Mouse (Mus musculus) MEL (cell line): ENCODE measurements at regions not wholly inside any gene's neighbourhood (a gene's known extent, or its start where the extent isn't known, plus 50 kb on each side); places are given as distances from the start of the nearest gene placed in this dataset.

Source experiments
- DNase-seq: peaks from one replicate; pipeline ENCODE4 v3.0.0; 2011; ENCODE audit warnings: low read depth, low spot score
- H3K27ac ChIP-seq: 2 replicates; pipeline ENCODE4 v1.5.1; 2012; ENCODE audit warnings: low read depth, mild to moderate bottlenecking, control low read depth, low read length, moderate library complexity; ENCODE audit not compliant: control insufficient read depth
- H3K27me3 ChIP-seq, 2 experiments: fragments of 150-350 bp in 1 of 2; sonication (generic) in 1 of 2; 2 replicates each; pipeline ENCODE4 v1.6.1; 2012; ENCODE audit warnings: low read length in 2 of 2, mild to moderate bottlenecking in 2 of 2, improper control_type of control experiment in 1 of 2, moderate library complexity in 1 of 2; ENCODE audit not compliant: insufficient read depth in 2 of 2, control insufficient read depth in 1 of 2
- H3K36me3 ChIP-seq, 2 experiments: 2 replicates each; pipeline ENCODE4 v1.6.1; 2012 to 2014; ENCODE audit warnings: low read length in 2 of 2, improper control_type of control experiment in 1 of 2, inconsistent platforms in 1 of 2, mild to moderate bottlenecking in 1 of 2; ENCODE audit not compliant: insufficient read depth in 2 of 2, control insufficient read depth in 1 of 2
- H3K4me1 ChIP-seq, 2 experiments: fragments of 150-350 bp in 1 of 2; sonication (generic) in 1 of 2; 2 replicates each; pipeline ENCODE4 v1.6.1; 2012; ENCODE audit warnings: low read length in 2 of 2, improper control_type of control experiment in 1 of 2, mild to moderate bottlenecking in 1 of 2; ENCODE audit not compliant: insufficient read depth in 2 of 2, control insufficient read depth in 1 of 2
- H3K4me3 ChIP-seq, 2 experiments: fragments of 150-350 bp in 1 of 2; sonication (generic) in 1 of 2; 2 replicates each; pipeline ENCODE4 v1.5.1; 2012; ENCODE audit warnings: low read depth in 2 of 2, low read length in 2 of 2, mild to moderate bottlenecking in 2 of 2, moderate library complexity in 2 of 2, control low read depth in 1 of 2, improper control_type of control experiment in 1 of 2; ENCODE audit not compliant: control insufficient read depth in 1 of 2, insufficient read depth in 1 of 2
- H3K79me2 ChIP-seq: 2 replicates; pipeline ENCODE4 v1.6.1; 2012; ENCODE audit warnings: mild to moderate bottlenecking, low read length, moderate library complexity; ENCODE audit not compliant: control insufficient read depth, poor library complexity, insufficient read depth
- H3K9ac ChIP-seq: 2 replicates; pipeline ENCODE4 v1.6.1; 2012; ENCODE audit warnings: low read depth, mild to moderate bottlenecking, control low read depth, low read length, moderate library complexity; ENCODE audit not compliant: control insufficient read depth, poor library complexity, severe bottlenecking
- H3K9me3 ChIP-seq: fragments of 150-350 bp; sonication (generic); replicated peaks from 2 replicates; pipeline ENCODE4 v1.6.1; 2012; ENCODE audit warnings: mild to moderate bottlenecking, low read length, improper control_type of control experiment, moderate library complexity; ENCODE audit not compliant: insufficient read depth
- BHLHE40 ChIP-seq: IDR thresholded peaks from 2 replicates; pipeline ENCODE4 v1.6.1; 2012; ENCODE audit warnings: low read depth, mild to moderate bottlenecking, inconsistent platforms, low read length, improper control_type of control experiment, borderline replicate concordance
- E2F4 ChIP-seq: IDR thresholded peaks from 2 replicates; pipeline ENCODE4 v1.6.1; 2011; ENCODE audit warnings: low read depth, low read length, improper control_type of control experiment, borderline replicate concordance
- ELF1 ChIP-seq: IDR thresholded peaks from 2 replicates; pipeline ENCODE4 v1.6.1; 2014; ENCODE audit warnings: low read depth, mild to moderate bottlenecking, inconsistent platforms, low read length, improper control_type of control experiment, moderate library complexity
- EP300 ChIP-seq, 2 experiments: IDR thresholded peaks; 2 replicates each; pipeline ENCODE4 v1.6.1; 2011; ENCODE audit warnings: improper control_type of control experiment in 2 of 2, low read length in 2 of 2, low read depth in 1 of 2, mild to moderate bottlenecking in 1 of 2
- GABPA ChIP-seq: IDR thresholded peaks from 2 replicates; pipeline ENCODE4 v1.6.1; 2012; ENCODE audit warnings: low read depth, mild to moderate bottlenecking, inconsistent platforms, low read length, improper control_type of control experiment, moderate library complexity
- GATA1 ChIP-seq: IDR thresholded peaks from 2 replicates; pipeline ENCODE4 v1.6.1; 2011; ENCODE audit warnings: low read depth, low read length, improper control_type of control experiment
- HCFC1 ChIP-seq: IDR thresholded peaks from 2 replicates; pipeline ENCODE4 v1.6.1; 2012; ENCODE audit warnings: low read depth, mild to moderate bottlenecking, inconsistent platforms, low read length, improper control_type of control experiment, moderate library complexity
- MAFK ChIP-seq: IDR thresholded peaks from 2 replicates; pipeline ENCODE4 v1.6.1; 2011; ENCODE audit warnings: low read depth, mild to moderate bottlenecking, low read length, improper control_type of control experiment, borderline replicate concordance
- MAX ChIP-seq: IDR thresholded peaks from 2 replicates; pipeline ENCODE4 v1.6.1; 2011; ENCODE audit warnings: low read length, improper control_type of control experiment
- MEF2A ChIP-seq: IDR thresholded peaks from 2 replicates; pipeline ENCODE4 v1.6.1; 2014; ENCODE audit warnings: low read depth, mild to moderate bottlenecking, inconsistent platforms, low read length, improper control_type of control experiment; ENCODE audit not compliant: poor library complexity, insufficient replicate concordance, severe bottlenecking; ENCODE audit errors: extremely low read depth
- MYB ChIP-seq: IDR thresholded peaks from 2 replicates; pipeline ENCODE4 v1.6.1; 2011; ENCODE audit warnings: mild to moderate bottlenecking, low read depth, low read length, improper control_type of control experiment
- MYC ChIP-seq: IDR thresholded peaks from 2 replicates; pipeline ENCODE4 v1.6.1; 2011; ENCODE audit warnings: low read depth, mild to moderate bottlenecking, low read length, improper control_type of control experiment, moderate library complexity
- POLR2A ChIP-seq, 2 experiments: IDR thresholded peaks; 2 replicates each; pipeline ENCODE4 v1.6.1; 2011 to 2012; ENCODE audit warnings: low read length in 2 of 2, mild to moderate bottlenecking in 2 of 2, control low read depth in 1 of 2, improper control_type of control experiment in 1 of 2, low read depth in 1 of 2, moderate library complexity in 1 of 2; ENCODE audit not compliant: control insufficient read depth in 1 of 2, insufficient read depth in 1 of 2, poor library complexity in 1 of 2
- POLR2AphosphoS5 ChIP-seq: IDR thresholded peaks from 2 replicates; pipeline ENCODE4 v1.6.1; 2012; ENCODE audit warnings: low read depth, borderline replicate concordance, mild to moderate bottlenecking, inconsistent platforms, low read length, moderate library complexity, mixed read lengths
- RAD21 ChIP-seq: IDR thresholded peaks from 2 replicates; pipeline ENCODE4 v1.6.1; 2011; ENCODE audit warnings: mild to moderate bottlenecking, low read depth, low read length, improper control_type of control experiment
- RCOR1 ChIP-seq: IDR thresholded peaks from 2 replicates; pipeline ENCODE4 v1.6.1; 2012; ENCODE audit warnings: low read depth, mild to moderate bottlenecking, inconsistent platforms, low read length, improper control_type of control experiment
- SIN3A ChIP-seq: IDR thresholded peaks from 2 replicates; pipeline ENCODE4 v1.6.1; 2012; ENCODE audit warnings: low read length, improper control_type of control experiment, inconsistent platforms
- TAL1 ChIP-seq: IDR thresholded peaks from 2 replicates; pipeline ENCODE4 v1.6.1; 2012; ENCODE audit warnings: mild to moderate bottlenecking, inconsistent platforms, low read length, moderate library complexity, mixed read lengths
- TBP ChIP-seq: IDR thresholded peaks from 2 replicates; pipeline ENCODE4 v1.8.0; 2011; ENCODE audit warnings: low read depth, low read length, improper control_type of control experiment
- UBTF ChIP-seq: IDR thresholded peaks from 2 replicates; pipeline ENCODE4 v1.6.1; 2012; ENCODE audit warnings: low read depth, mild to moderate bottlenecking, inconsistent platforms, low read length, improper control_type of control experiment, moderate library complexity, borderline replicate concordance; ENCODE audit not compliant: insufficient read depth
- USF1 ChIP-seq: IDR thresholded peaks from 2 replicates; pipeline ENCODE4 v1.6.1; 2014; ENCODE audit warnings: low read depth, mild to moderate bottlenecking, inconsistent platforms, low read length, improper control_type of control experiment, moderate library complexity
- ZC3H11A ChIP-seq: IDR thresholded peaks from 2 replicates; pipeline ENCODE4 v1.6.1; 2012; ENCODE audit warnings: low read depth, mild to moderate bottlenecking, inconsistent platforms, low read length, improper control_type of control experiment
- ZKSCAN1 ChIP-seq: IDR thresholded peaks from 2 replicates; pipeline ENCODE4 v1.6.1; 2012; ENCODE audit warnings: low read depth, mild to moderate bottlenecking, inconsistent platforms, low read length, improper control_type of control experiment, moderate library complexity
- ZMIZ1 ChIP-seq: IDR thresholded peaks from 2 replicates; pipeline ENCODE4 v1.6.1; 2012; ENCODE audit warnings: low read depth, mild to moderate bottlenecking, inconsistent platforms, low read length, improper control_type of control experiment, moderate library complexity
- ZNF384 ChIP-seq: IDR thresholded peaks from 2 replicates; pipeline ENCODE4 v1.6.1; 2012; ENCODE audit warnings: low read depth, mild to moderate bottlenecking, inconsistent platforms, low read length, improper control_type of control experiment

DNA sequence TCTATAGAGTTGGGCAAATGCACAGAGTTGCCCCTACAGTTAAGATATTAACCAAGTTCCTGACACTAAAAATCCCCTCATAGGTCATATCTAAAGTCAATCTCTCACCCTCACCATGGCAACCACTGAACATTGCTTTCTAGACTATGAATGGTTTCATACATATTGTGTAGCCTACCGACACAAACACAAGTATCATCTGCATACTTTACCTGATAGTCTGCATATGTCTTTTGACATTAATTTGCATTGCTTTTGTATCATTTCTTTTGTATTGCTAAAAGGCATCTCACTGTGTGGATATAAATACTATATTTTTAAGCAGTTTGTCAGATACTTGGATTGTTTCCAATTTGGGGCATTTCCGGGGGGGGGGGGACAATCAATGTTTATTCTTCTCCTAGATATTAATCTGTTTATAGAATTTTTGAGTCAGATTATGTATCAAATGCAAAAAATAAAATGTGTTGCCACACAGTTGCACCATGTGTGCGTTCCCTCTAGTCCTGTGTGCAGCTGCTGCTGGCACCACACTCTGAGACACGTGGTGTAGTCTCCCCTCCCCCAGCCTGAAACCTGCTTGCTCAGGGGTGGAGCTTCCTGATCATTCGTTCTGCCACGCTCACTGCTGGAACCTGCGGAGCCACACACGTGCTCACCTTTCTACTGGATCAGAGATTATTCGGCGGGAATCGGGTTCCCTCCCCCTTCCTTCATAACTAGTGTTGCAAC is 94.7 kb upstream of the Mapk10 start:
- DNase-seq, result no peak
- Histone ChIP-seq H3K4me3 (no peak overlapping the region), H3K36me3 (no peaks in the 10 kb centered on the region), H3K4me1 (no peaks in the 10 kb centered on the region), H3K27me3 (no peaks in the 10 kb centered on the region), H3K79me2 (no peaks in the 10 kb centered on the region), H3K9me3 (no peaks in the 10 kb centered on the region), H3K27ac (no peak overlapping the region), H3K9ac (no peak overlapping the region)
- TF ChIP-seq MYC, result no peak
- no peak for TF ChIP-seq POLR2A (IDR thresholded peaks at IDR 0.05; ENCODE audit: control insufficient read depth in 1 of 2, insufficient read depth in 1 of 2, low read depth in 1 of 2, low read length in 2 of 2, poor library complexity in 1 of 2)
- TF ChIP-seq HCFC1, result no peak
- TF ChIP-seq ELF1, result no peak
- no peak for TF ChIP-seq ZMIZ1
- TF ChIP-seq MYB, result no peak
- TF ChIP-seq POLR2AphosphoS5, result no peak
- TF ChIP-seq E2F4, result no peak
- no peak for TF ChIP-seq EP300 (IDR thresholded peaks at IDR 0.05; ENCODE audit: low read depth in 1 of 2, low read length in 2 of 2)
- TF ChIP-seq MAFK, result no peak
- no peak for TF ChIP-seq MEF2A
- TF ChIP-seq ZNF384, result no peak
- no peak for TF ChIP-seq BHLHE40
- no peak for TF ChIP-seq ZC3H11A
- no peak for TF ChIP-seq USF1
- no peak for TF ChIP-seq GATA1
- TF ChIP-seq MAX, result no peak
- TF ChIP-seq RCOR1, result no peak
- no peak for TF ChIP-seq RAD21
- TF ChIP-seq ZKSCAN1, result no peak

DNA sequence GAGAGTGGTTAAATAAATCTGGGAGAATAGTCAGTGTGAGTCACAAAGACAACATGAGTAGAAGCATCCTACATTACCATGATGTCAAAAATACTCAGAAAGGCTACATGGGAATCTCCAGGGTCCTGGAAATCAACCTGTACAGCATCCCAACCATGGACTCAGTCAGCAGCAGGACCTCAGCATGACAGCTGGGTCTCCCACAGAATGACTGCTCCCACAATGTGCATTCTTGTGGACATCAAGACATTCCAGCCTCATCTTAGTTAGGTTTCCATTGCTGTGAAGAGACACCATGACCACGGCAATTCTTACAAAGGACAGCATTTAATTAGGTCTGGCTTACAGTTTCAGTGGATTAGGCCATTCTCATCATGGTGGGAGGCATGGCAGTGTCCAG is 93.8 kb upstream of the Mapk10 start:
- H3K36me3 ChIP-seq, result no peaks in the 10 kb centered on the region
- no peak for DNase-seq
- no peak overlapping the region for H3K9ac ChIP-seq
- TF ChIP-seq ZNF384 (no peak), GABPA (no peak), TAL1 (no peak), TBP (no peak), MYB (no peak), UBTF (no peak), SIN3A (no peak)
- H3K79me2 ChIP-seq, result no peaks in the 10 kb centered on the region
- no peaks in the 10 kb centered on the region for H3K9me3 ChIP-seq
- H3K27ac ChIP-seq, result no peak overlapping the region
- H3K27me3 ChIP-seq, result no peaks in the 10 kb centered on the region
- H3K4me3 ChIP-seq, result no peak overlapping the region
- H3K4me1 ChIP-seq, result no peaks in the 10 kb centered on the region
